Mouse (Mus musculus) layer of hippocampus, adult 8-10 months (tissue): ENCODE data around the gene Foxd2. TPM values are rescaled to one million over a fixed set of nuclear protein-coding genes. Genes with fewer than 3 reads are reported as not detected.

Experiments used
- DNase-seq, 2 experiments: peaks; one replicate each; pipeline ENCODE4 v3.0.0; 2022; ENCODE audit warnings: low spot score in 2 of 2
- total RNA-seq, 4 experiments: library from RNA; stranded (reverse); gene quantifications; 2 replicates each; pipeline ENCODE4 v1.2.4; 2022

Gene Foxd2
- total RNA-seq = under 1 TPM; 0.35 to 0.52 (median 0.39) TPM

GRCm38 (mm10) chr4:114908829-114909601, at the start of gene Foxd2:
Gene Foxd2 (minus strand): TSS chr4:114908873.
- DNase-seq = peak in 1 of 2 experiments; percentile 35

DNA sequence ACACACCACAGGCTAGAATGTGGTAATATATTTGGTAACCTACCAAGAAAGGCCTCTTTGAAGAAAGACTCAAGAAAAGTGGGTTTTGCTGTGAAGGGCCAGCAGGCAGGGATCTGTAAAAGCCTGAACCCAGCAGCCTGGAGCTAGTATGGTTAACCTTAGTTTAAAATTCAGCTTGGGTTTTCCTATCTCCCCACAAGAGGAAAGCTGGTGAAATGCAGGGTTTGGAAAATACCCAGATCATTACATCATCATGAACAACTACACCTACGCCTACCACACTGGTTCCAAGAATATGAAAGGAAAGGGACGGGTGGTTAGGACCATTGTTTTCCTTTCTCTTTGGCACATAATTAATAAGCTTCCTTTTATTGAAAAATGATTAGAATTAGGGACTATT, 49.6 kb upstream of the Foxd2 start:
- peak in 1 of 2 experiments; percentile 21 for DNase-seq

- DNase-seq = no peak
Measured at GRCm38 (mm10) chr4:114957403-114957802, 48.7 kb upstream of the Foxd2 start.

GRCm38 (mm10) chr4:114953172-114953571, 44.5 kb upstream of the Foxd2 start:
- no peak for DNase-seq

GRCm38 (mm10) chr4:114947852-114948481, 39.3 kb upstream of the Foxd2 start:
- no peak for DNase-seq

DNA sequence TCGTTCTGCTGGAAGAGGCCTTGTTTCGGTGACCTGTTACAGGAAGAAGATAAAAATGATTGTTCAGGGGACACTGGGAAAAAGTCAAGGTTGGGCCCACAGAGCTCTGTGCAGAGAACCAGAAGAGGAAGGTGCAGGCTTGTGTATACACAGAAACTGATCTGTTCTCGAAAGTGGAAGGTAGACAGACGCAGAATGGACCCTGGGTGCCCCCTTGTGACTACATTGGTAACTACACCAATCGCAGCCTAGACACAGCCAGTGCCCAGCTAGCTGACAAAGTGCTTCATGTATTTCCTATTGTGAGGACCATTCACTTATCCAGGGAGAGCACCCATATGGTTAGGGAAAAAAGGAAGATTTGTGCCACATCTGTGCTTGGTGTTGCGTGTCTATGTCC, 38.7 kb upstream of the Foxd2 start:
- DNase-seq = peak; percentile 60 to 88

DNA sequence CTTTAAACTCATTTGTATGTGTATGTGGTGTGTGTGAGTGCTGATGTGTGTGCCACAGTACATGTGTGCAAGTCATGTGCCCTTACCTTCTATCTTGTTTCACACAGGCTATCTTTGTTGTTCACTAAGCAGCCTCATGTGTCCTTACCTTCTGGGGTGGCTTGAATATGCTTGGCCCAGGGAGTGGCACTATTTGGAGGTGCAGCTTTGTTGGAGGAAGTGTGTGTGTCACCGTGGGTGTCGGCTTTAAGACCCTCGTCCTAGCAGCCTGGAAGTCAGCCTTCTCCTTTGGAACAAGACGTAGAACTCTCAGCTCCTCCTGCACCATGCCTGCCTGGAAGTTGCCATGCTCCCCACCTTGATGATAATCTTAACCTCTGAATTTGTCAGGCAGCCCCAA, 37.7 kb upstream of the Foxd2 start:
- DNase-seq = no peak

DNA sequence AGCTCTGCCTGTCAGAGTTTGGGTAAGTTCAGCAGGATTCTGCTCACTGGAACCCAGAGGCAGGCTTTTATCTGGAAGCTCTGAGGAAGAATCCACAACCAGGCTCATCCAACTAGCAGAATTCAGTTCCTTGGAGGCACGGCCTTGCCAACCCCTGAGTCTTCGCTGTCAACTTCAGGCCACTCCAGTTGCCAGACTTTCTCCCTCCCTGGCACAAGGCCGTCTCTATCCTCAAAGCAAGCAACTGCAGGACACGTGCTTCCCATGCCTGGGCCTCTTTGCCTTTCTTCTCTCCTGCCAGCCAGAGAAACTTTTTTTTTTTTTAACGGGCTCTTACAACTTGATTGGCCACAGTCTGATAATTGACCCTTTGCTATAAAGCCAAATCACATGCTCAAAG, 36.3 kb upstream of the Foxd2 start:
- DNase-seq = no peak

DNA sequence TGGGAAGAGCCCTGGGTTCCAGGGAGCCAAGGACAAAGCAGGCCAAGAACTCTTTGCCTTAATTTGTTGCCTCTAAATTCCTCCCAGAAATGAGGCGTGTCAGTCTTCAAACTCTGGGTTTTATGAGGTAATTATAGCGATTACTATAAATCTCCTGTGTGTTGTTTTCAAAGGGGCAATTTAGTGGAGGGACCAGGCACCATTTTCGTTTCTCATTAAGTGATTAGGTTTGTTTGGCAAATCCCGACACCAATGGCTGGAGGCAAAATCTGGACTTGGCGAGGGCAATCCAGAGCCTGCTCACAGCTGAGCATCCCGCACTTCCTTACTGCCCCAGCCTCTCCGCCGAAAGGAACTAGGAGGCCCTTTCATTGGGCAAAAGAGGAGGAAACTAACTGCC, 33.9 kb upstream of the Foxd2 start:
- no peak for DNase-seq

GRCm38 (mm10) chr4:114942112-114942511, 33.4 kb upstream of the Foxd2 start:
- DNase-seq = no peak

DNA sequence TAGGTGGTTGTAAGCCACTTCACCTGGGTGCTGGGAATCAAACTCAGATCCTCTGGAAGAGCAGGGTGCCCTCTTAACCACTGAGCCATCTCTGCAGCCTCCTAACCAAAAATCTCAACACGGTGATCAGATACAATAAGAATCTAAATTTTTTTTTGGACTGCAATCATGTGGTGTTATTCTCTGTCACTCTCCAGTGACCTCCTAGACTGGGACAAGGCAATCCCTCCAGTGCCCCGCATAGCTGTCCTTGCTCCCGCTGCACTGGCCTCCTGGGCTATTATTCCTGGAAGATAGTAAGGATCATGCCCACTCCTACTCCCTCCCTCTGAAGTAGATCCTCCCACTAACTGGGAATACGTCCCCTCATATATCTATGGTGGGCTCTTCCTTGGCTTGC, 32.6 kb upstream of the Foxd2 start:
- no peak for DNase-seq

DNA sequence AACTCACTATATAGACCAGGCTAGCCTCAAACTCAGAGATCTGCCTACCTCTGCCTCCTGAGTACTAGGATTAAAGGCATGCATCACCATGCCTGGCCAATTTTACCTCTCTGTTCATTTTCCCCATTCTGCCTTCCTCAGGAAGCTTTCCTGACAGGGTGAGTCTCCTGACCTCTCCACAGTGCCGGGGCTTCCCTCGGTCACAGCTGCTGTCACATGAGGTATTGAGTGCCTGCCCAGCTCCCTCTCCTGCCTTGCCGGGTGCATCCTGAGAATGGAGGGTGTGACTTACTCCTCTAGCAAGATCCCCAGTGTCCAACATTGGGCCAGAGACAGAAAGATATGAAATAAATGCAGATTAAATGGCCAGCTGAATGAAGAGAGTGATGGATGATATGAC, 29.6 kb upstream of the Foxd2 start:
- DNase-seq = no peak

DNA sequence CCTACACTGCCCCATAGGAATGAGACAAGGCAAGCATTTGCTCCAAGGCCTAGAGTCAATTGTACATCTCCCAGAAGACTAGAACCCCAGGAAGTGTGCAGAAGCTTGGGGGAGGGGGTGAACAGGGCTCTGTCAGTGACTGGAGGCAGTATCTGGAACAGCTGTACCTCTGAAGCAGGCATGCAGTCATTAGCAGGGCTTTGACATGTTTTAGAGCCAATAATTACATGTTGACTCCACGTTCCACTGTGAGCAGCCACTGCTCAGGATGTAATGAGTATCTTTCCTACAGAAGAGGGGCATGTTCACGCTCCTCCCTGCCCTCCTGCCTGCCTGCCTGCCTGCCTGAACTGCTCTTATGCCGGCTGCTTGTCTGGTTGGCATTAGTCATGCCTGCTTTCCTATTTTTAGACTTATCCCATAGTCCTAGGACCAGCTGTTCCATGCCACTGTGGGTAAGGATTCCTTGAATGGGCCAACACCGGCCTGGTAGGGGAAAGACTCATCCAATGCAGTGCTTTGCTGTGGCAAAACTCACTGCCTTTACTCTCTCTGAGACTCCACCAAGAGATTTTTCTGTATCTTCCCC, 28.9 kb upstream of the Foxd2 start:
- DNase-seq = peak in 1 of 2 experiments; percentile 9

DNA sequence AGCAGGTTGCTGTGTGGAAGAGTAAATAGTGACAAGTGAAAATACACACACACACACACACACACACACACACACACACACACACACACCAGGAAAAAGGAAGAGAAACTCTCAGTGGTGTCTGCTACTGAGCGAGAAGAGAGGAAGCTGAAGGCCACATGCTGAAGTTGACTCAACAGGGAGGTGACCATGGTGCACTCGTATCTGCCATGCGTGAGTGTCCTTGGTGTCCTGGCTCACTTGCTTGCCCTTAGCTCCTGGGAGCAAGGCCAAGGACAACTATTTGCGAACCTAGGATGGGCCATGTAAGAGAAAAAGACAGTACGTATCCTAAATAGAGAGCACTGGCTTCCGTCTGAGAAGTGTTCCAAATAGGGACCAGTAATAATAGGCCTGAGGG, 25.5 kb upstream of the Foxd2 start:
- no peak for DNase-seq

- no peak for DNase-seq
Measured at GRCm38 (mm10) chr4:114932747-114933146, 24.1 kb upstream of the Foxd2 start.

DNA sequence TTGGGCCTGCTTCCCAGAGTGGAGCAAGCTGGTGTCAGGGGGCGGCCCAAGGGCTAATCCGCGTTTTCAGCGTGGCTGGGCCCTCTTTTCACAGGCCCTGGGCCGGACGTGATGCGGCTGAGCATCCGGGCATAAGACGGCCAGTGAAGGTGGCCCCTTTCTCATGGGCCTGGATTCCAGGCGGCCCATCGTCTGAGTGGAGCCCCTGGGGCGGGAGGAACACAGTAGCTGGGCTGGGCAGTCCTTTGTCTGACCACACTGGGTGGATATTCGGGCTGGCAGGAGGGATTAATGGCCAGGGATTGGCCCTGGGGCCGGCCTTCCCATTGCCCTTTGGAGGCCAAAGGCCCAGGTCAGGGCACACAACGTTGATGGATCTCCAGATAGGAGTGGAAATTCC, 20.5 kb upstream of the Foxd2 start:
- no peak for DNase-seq

GRCm38 (mm10) chr4:114925917-114926312, 17.2 kb upstream of the Foxd2 start, which contains the start of gene Foxe3:
Gene Foxe3 (minus strand): TSS chr4:114926013.
- no peak for DNase-seq

DNA sequence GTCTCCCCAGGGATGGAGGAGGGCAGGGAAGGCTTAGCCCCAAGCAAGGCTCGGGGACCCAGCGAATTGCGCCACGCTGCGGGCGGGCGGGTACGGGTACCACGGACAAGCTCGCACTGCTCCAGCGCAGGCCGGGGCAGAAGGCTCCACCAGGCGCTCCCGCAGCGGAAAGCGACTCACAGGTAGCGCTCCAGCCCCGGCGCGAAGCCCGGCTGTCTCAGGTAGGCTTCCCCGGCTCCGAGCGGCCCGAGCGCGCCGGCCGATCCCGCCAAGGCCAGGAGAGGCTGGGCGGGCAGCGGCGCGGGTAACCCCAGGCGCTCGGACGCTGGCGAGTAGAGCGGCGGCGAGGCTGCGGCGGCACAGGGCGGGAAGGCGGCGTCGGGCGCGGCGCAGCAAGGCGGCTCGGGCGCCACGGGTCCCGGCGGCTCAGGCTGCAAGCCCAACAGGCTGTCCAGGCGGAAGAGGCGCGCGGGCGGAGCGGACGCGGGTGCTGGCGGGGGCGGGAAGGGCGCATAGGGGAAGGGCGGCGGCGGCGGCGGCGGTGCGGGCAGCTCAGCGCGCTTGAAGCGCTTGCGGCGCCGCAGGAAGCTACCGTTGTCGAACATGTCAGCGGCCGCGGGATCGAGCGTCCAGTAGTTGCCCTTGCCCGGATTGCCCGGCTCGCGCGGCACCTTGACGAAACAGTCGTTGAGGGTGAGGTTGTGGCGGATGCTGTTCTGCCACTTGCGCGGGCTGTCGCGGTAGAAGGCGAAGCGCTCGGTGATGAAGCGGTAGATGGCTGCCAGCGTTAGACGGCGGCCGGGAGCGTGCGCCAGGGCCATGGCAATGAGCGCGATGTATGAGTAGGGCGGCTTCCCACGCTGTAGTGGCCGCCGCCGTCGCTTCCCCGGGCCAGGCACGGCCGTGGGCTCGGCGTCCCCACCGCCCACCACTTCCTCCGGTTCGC, 16.6 kb upstream of the Foxd2 start:
- no peak for DNase-seq

DNA sequence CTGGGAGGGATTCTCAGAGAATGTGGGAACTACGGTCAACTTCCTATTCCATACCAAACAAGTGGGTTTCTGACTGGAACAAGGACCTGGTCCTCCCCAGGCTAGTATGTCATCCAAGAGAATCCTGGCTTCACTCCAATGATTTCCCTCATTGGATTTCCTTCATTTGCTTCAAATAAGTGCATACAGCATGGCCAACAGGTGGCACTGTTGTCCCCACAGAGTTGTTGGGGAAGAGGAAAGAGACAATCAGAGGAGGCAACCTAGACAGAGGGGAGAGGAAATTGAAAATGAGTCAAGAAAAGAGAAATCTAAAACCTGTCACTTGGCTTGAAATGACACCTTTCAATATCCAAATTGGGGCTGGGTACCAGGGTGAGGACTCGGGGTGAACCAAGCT, 8.4 kb upstream of the Foxd2 start:
- DNase-seq = no peak

DNA sequence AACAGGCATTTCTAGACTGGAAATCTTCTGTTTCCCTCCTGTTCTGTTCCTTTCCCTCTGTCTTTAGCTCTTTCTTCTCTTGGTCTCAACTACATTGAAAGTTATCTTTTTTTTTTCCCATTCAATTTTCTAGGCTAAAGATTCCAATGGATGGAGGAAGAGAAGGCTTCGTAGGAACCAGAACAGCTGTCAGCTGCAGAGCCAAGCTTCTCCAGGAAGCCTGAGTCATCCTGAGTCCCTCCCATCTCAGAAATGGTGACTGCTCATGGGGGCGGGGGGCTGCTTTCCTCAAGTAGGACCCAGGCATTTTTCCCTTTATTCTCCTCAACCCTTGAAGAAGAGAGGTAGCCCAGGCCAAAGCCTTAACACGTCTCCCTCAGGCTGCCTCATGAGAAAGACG, 7.4 kb upstream of the Foxd2 start:
- DNase-seq = no peak

GRCm38 (mm10) chr4:114913594-114913962, 4.9 kb upstream of the Foxd2 start:
- peak; percentile 35 to 51 for DNase-seq
